Mouse (Mus musculus) MEL (cell line): ENCODE results near the gene Fjx1. TPM values are rescaled to one million over a fixed set of nuclear protein-coding genes. Genes with fewer than 3 reads are reported as not detected.

Source experiments
- DNase-seq: peaks from one replicate; pipeline ENCODE4 v3.0.0; 2011; ENCODE audit warnings: low read depth, low spot score
- H3K27ac ChIP-seq: 2 replicates; pipeline ENCODE4 v1.5.1; 2012; ENCODE audit warnings: low read depth, mild to moderate bottlenecking, control low read depth, low read length, moderate library complexity; ENCODE audit not compliant: control insufficient read depth
- H3K27me3 ChIP-seq, 2 experiments: fragments of 150-350 bp in 1 of 2; sonication (generic) in 1 of 2; 2 replicates each; pipeline ENCODE4 v1.6.1; 2012; ENCODE audit warnings: low read length in 2 of 2, mild to moderate bottlenecking in 2 of 2, improper control_type of control experiment in 1 of 2, moderate library complexity in 1 of 2; ENCODE audit not compliant: insufficient read depth in 2 of 2, control insufficient read depth in 1 of 2
- H3K36me3 ChIP-seq, 2 experiments: 2 replicates each; pipeline ENCODE4 v1.6.1; 2012 to 2014; ENCODE audit warnings: low read length in 2 of 2, improper control_type of control experiment in 1 of 2, inconsistent platforms in 1 of 2, mild to moderate bottlenecking in 1 of 2; ENCODE audit not compliant: insufficient read depth in 2 of 2, control insufficient read depth in 1 of 2
- H3K4me1 ChIP-seq, 2 experiments: fragments of 150-350 bp in 1 of 2; sonication (generic) in 1 of 2; 2 replicates each; pipeline ENCODE4 v1.6.1; 2012; ENCODE audit warnings: low read length in 2 of 2, improper control_type of control experiment in 1 of 2, mild to moderate bottlenecking in 1 of 2; ENCODE audit not compliant: insufficient read depth in 2 of 2, control insufficient read depth in 1 of 2
- H3K4me3 ChIP-seq, 2 experiments: fragments of 150-350 bp in 1 of 2; sonication (generic) in 1 of 2; 2 replicates each; pipeline ENCODE4 v1.5.1; 2012; ENCODE audit warnings: low read depth in 2 of 2, low read length in 2 of 2, mild to moderate bottlenecking in 2 of 2, moderate library complexity in 2 of 2, control low read depth in 1 of 2, improper control_type of control experiment in 1 of 2; ENCODE audit not compliant: control insufficient read depth in 1 of 2, insufficient read depth in 1 of 2
- H3K79me2 ChIP-seq: 2 replicates; pipeline ENCODE4 v1.6.1; 2012; ENCODE audit warnings: mild to moderate bottlenecking, low read length, moderate library complexity; ENCODE audit not compliant: control insufficient read depth, poor library complexity, insufficient read depth
- H3K9ac ChIP-seq: 2 replicates; pipeline ENCODE4 v1.6.1; 2012; ENCODE audit warnings: low read depth, mild to moderate bottlenecking, control low read depth, low read length, moderate library complexity; ENCODE audit not compliant: control insufficient read depth, poor library complexity, severe bottlenecking
- H3K9me3 ChIP-seq: fragments of 150-350 bp; sonication (generic); replicated peaks from 2 replicates; pipeline ENCODE4 v1.6.1; 2012; ENCODE audit warnings: mild to moderate bottlenecking, low read length, improper control_type of control experiment, moderate library complexity; ENCODE audit not compliant: insufficient read depth
- BHLHE40 ChIP-seq: IDR thresholded peaks from 2 replicates; pipeline ENCODE4 v1.6.1; 2012; ENCODE audit warnings: low read depth, mild to moderate bottlenecking, inconsistent platforms, low read length, improper control_type of control experiment, borderline replicate concordance
- CHD1 ChIP-seq: IDR thresholded peaks from 2 replicates; pipeline ENCODE4 v1.6.1; 2012; ENCODE audit warnings: low read depth, mild to moderate bottlenecking, inconsistent platforms, low read length, improper control_type of control experiment
- CHD2 ChIP-seq: IDR thresholded peaks from 2 replicates; pipeline ENCODE4 v1.6.1; 2011; ENCODE audit warnings: low read length, improper control_type of control experiment
- CTCF ChIP-seq, 3 experiments: IDR thresholded peaks in 2 of 3; conservative IDR thresholded peaks in 1 of 3; 2 replicates each; pipeline ENCODE4 v1.5.1; 2011 to 2012; ENCODE audit warnings: low read length in 3 of 3, low read depth in 2 of 3, mild to moderate bottlenecking in 2 of 3, improper control_type of control experiment in 1 of 3, inconsistent platforms in 1 of 3, mixed read lengths in 1 of 3, moderate library complexity in 1 of 3; ENCODE audit not compliant: control insufficient read depth in 1 of 3, insufficient read depth in 1 of 3, poor library complexity in 1 of 3, severe bottlenecking in 1 of 3
- E2F4 ChIP-seq: IDR thresholded peaks from 2 replicates; pipeline ENCODE4 v1.6.1; 2011; ENCODE audit warnings: low read depth, low read length, improper control_type of control experiment, borderline replicate concordance
- ETS1 ChIP-seq: IDR thresholded peaks from 2 replicates; pipeline ENCODE4 v1.6.1; 2012; ENCODE audit warnings: low read depth, mild to moderate bottlenecking, inconsistent platforms, low read length, improper control_type of control experiment, moderate library complexity
- HCFC1 ChIP-seq: IDR thresholded peaks from 2 replicates; pipeline ENCODE4 v1.6.1; 2012; ENCODE audit warnings: low read depth, mild to moderate bottlenecking, inconsistent platforms, low read length, improper control_type of control experiment, moderate library complexity
- JUND ChIP-seq: IDR thresholded peaks from 2 replicates; pipeline ENCODE4 v1.6.1; 2011; ENCODE audit warnings: low read depth, mild to moderate bottlenecking, improper control_type of control experiment, low read length
- KAT2A ChIP-seq: conservative IDR thresholded peaks from 2 replicates; pipeline ENCODE4 v1.6.1; 2012; ENCODE audit warnings: low read depth, low read length, improper control_type of control experiment, inconsistent platforms
- MAZ ChIP-seq: IDR thresholded peaks from 2 replicates; pipeline ENCODE4 v1.6.1; 2012; ENCODE audit warnings: low read depth, mild to moderate bottlenecking, inconsistent platforms, low read length, improper control_type of control experiment
- NELFE ChIP-seq: IDR thresholded peaks from 2 replicates; pipeline ENCODE4 v1.6.1; 2011; ENCODE audit warnings: low read depth, low read length, improper control_type of control experiment
- NRF1 ChIP-seq: IDR thresholded peaks from 2 replicates; pipeline ENCODE4 v1.6.1; 2014; ENCODE audit warnings: low read depth, mild to moderate bottlenecking, inconsistent platforms, low read length, improper control_type of control experiment, moderate library complexity; ENCODE audit not compliant: poor library complexity, insufficient read depth, severe bottlenecking
- POLR2A ChIP-seq, 2 experiments: IDR thresholded peaks; 2 replicates each; pipeline ENCODE4 v1.6.1; 2011 to 2012; ENCODE audit warnings: low read length in 2 of 2, mild to moderate bottlenecking in 2 of 2, control low read depth in 1 of 2, improper control_type of control experiment in 1 of 2, low read depth in 1 of 2, moderate library complexity in 1 of 2; ENCODE audit not compliant: control insufficient read depth in 1 of 2, insufficient read depth in 1 of 2, poor library complexity in 1 of 2
- POLR2AphosphoS5 ChIP-seq: IDR thresholded peaks from 2 replicates; pipeline ENCODE4 v1.6.1; 2012; ENCODE audit warnings: low read depth, borderline replicate concordance, mild to moderate bottlenecking, inconsistent platforms, low read length, moderate library complexity, mixed read lengths
- RAD21 ChIP-seq: IDR thresholded peaks from 2 replicates; pipeline ENCODE4 v1.6.1; 2011; ENCODE audit warnings: mild to moderate bottlenecking, low read depth, low read length, improper control_type of control experiment
- SIN3A ChIP-seq: IDR thresholded peaks from 2 replicates; pipeline ENCODE4 v1.6.1; 2012; ENCODE audit warnings: low read length, improper control_type of control experiment, inconsistent platforms
- TAL1 ChIP-seq: IDR thresholded peaks from 2 replicates; pipeline ENCODE4 v1.6.1; 2012; ENCODE audit warnings: mild to moderate bottlenecking, inconsistent platforms, low read length, moderate library complexity, mixed read lengths
- TCF12 ChIP-seq: IDR thresholded peaks from 2 replicates; pipeline ENCODE4 v1.6.1; 2014; ENCODE audit warnings: low read depth, mild to moderate bottlenecking, inconsistent platforms, low read length, improper control_type of control experiment, moderate library complexity
- UBTF ChIP-seq: IDR thresholded peaks from 2 replicates; pipeline ENCODE4 v1.6.1; 2012; ENCODE audit warnings: low read depth, mild to moderate bottlenecking, inconsistent platforms, low read length, improper control_type of control experiment, moderate library complexity, borderline replicate concordance; ENCODE audit not compliant: insufficient read depth
- USF1 ChIP-seq: IDR thresholded peaks from 2 replicates; pipeline ENCODE4 v1.6.1; 2014; ENCODE audit warnings: low read depth, mild to moderate bottlenecking, inconsistent platforms, low read length, improper control_type of control experiment, moderate library complexity
- ZKSCAN1 ChIP-seq: IDR thresholded peaks from 2 replicates; pipeline ENCODE4 v1.6.1; 2012; ENCODE audit warnings: low read depth, mild to moderate bottlenecking, inconsistent platforms, low read length, improper control_type of control experiment, moderate library complexity
- polyA plus RNA-seq, 2 experiments: library from polyadenylated mRNA; stranded (reverse) in 1 of 2; unstranded in 1 of 2; fragments of >175 nt in 1 of 2; fragments of >200 nt in 1 of 2; gene quantifications; 2 replicates each; pipeline versions ENCODE4 v1.2.1 to v1.2.4; 2012; ENCODE audit warnings: low replicate concordance in 2 of 2, low read depth in 1 of 2; ENCODE audit not compliant: insufficient read length in 2 of 2, insufficient read depth in 1 of 2, missing spikeins in 1 of 2
- total RNA-seq: library from RNA; depleted of rRNA; stranded (reverse); fragments of 300-350 nt; gene quantifications from 2 replicates; pipeline ENCODE4 v1.2.3, GENCODE M21; 2012

The Fjx1 gene
- total and polyA plus RNA-seq, 3 experiments = not detected

DNA sequence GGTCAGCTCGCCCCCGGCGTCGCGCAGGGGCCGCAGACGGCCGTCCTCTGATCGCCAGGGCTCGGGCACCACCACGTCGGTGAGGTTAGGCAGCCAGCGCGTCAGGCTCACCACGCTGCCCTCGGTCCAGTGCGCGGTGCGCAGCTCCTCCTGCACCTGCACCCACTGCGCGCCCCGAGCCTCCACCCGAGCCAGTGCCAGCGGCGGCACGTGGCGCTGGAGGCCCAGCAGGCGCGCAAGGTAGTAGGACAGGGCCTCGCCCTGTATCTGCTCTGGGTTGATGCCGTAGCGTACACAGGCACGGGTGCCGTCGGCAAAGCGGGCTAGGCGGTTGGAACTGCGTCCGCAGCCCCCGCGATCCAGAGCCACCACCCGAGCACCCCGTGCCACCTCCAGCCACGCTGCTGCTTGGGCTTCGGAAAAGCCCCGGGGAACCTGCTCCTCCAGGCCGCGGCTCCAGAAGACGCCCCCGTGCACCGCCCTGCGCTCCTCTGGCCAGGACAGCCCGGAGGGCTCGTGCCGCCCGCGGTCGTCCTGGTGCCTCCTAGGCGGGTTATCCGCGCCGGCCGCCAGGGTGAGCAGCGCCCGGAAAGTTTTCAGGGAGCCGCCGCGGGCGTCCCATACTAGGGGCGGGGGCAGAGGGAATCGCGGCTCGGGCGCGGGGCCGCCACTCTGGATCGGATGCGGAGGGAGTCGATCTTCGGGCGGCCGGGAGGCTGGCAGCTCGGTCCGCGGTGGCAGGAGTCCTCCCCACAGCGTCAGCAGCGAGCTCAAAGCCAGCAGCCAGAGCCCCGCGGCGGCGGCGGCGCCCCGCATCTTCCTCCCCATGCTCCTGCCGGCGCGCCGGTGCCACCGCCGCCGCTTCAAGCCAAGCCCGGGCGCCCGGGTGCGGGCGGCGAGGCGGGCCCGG lies 1.3 kb downstream of the Fjx1 start:
- no peaks in the 10 kb centered on the region for H3K4me1 ChIP-seq
- no peak for DNase-seq
- H3K9ac ChIP-seq = no peak overlapping the region
- no peak overlapping the region for H3K27ac ChIP-seq
- TF ChIP-seq POLR2A (IDR thresholded peaks at IDR 0.05; ENCODE audit: control insufficient read depth in 1 of 2, insufficient read depth in 1 of 2, low read depth in 1 of 2, low read length in 2 of 2, poor library complexity in 1 of 2) (no peak), HCFC1 (no peak), RAD21 (no peak), SIN3A (no peak), ETS1 (no peak), CHD1 (no peak), CTCF (IDR thresholded peaks at IDR 0.05 in 2 of 3, conservative IDR thresholded peaks at IDR 0.05 in 1 of 3; ENCODE audit: control insufficient read depth in 1 of 3, insufficient read depth in 1 of 3, low read depth in 2 of 3, low read length in 3 of 3, poor library complexity in 1 of 3, severe bottlenecking in 1 of 3) (no peak), KAT2A (no peak), NRF1 (no peak), POLR2AphosphoS5 (no peak), JUND (no peak), TAL1 (no peak), E2F4 (no peak), NELFE (no peak), CHD2 (no peak), ZKSCAN1 (no peak), USF1 (no peak), MAZ (no peak), TCF12 (no peak), UBTF (no peak)
- TF ChIP-seq, all 39 proteins: peak for 0
- 0 out of 4 replicates have a peak, but pooled peaks cover 0 to 3% of the 10 kb centered on the region in 2 experiments for H3K27me3 ChIP-seq
- H3K9me3 ChIP-seq = no peaks in the 10 kb centered on the region
- no peaks in the 10 kb centered on the region for H3K36me3 ChIP-seq
- H3K4me3 ChIP-seq = no peak overlapping the region
- no peaks in the 10 kb centered on the region for H3K79me2 ChIP-seq

DNA sequence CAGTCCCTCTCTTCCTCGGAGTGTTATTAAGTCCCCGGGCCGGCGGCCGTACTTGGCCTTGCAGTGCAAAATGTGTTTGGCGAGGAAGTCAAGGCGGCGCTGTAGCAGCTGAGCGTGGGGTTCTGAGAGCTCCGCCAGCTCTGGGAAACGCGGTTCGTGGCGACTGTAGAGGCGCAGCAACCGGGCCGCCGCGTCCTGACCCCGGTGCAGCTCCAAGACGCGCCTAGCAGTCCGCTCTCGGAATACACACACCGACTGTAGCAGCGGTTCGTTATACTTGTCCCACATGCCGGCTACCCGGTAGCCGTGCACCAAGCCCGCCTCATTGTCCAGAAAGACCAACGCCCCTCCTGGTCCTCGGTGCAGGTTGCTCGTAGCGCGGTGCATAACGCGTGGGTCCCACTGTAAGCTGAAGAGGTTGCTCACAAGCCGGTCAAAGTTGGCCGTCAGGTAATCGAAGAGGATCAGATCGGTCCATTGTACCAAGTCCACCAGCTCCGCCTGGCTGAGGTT lies 2.0 kb downstream of the Fjx1 start:
- no peak overlapping the region for H3K4me3 ChIP-seq
- no peak for DNase-seq
- no peak overlapping the region for H3K27ac ChIP-seq
- peaks cover 0 to 4% of the 10 kb centered on the region in 2 experiments; a peak in 1 of 4 replicates for H3K27me3 ChIP-seq
- no peak for TF ChIP-seq BHLHE40
- no peaks in the 10 kb centered on the region for H3K9me3 ChIP-seq
- no peaks in the 10 kb centered on the region for H3K4me1 ChIP-seq
- H3K9ac ChIP-seq = no peak overlapping the region
- no peaks in the 10 kb centered on the region for H3K36me3 ChIP-seq
- no peaks in the 10 kb centered on the region for H3K79me2 ChIP-seq
